Mouse (Mus musculus) lung, adult 2 months (tissue): Measurements from ENCODE around the gene Cldn19. TPM values are rescaled to one million over a fixed set of nuclear protein-coding genes. Genes with fewer than 3 reads are reported as not detected.

ENCODE experiments used
- DNase-seq: peaks from one replicate; pipeline ENCODE4 v3.0.0; 2022
- H3K4me1 ChIP-seq: fragments of 200-500 bp; 2 replicates; pipeline ENCODE4 v1.6.1; 2011; ENCODE audit warnings: low read length; ENCODE audit not compliant: control insufficient read depth, insufficient read depth
- H3K4me3 ChIP-seq: fragments of 200-500 bp; replicated peaks from 2 replicates; pipeline ENCODE3; 2011; ENCODE audit warnings: low read depth, mild to moderate bottlenecking, control low read depth, low read length; ENCODE audit errors: extremely low read depth
- CTCF ChIP-seq: fragments of 200-500 bp; IDR thresholded peaks from 2 replicates; pipeline ENCODE4 v1.5.1; 2011; ENCODE audit warnings: mild to moderate bottlenecking, low read length, control low read depth; ENCODE audit not compliant: insufficient read depth
- POLR2A ChIP-seq: fragments of 200-500 bp; IDR thresholded peaks from 2 replicates; pipeline ENCODE4 v1.6.1; 2011; ENCODE audit warnings: low read depth, mild to moderate bottlenecking, control low read depth, low read length, borderline replicate concordance; ENCODE audit errors: extremely low read depth
- WGBS: fragments of 180-500 bp; shearing (Covaris S2); methylation state at CpG from one replicate; pipeline ENCODE4 v1.1.7; 2018; 5-methylcytosine and 5-hydroxymethylcytosine counted together
- polyA plus RNA-seq: library from polyadenylated mRNA; depleted of rRNA; stranded (reverse); fragments of >200 nt; gene quantifications from 2 replicates; pipeline ENCODE4 v1.2.3, GENCODE M21; 2012; rRNA removed

The Cldn19 gene
- polyA plus RNA-seq, 1 experiment, result 1.2 TPM

GRCm38 (mm10) chr4:119297361-119297760 is 42.1 kb downstream of the Cldn19 start:
- WGBS, result 63% methylated on average over 2 of the region's 2 CpGs
- no peak for TF ChIP-seq CTCF
- no peak for TF ChIP-seq POLR2A
- no peak for DNase-seq
- Histone ChIP-seq H3K4me3 (no peak overlapping the region), H3K4me1 (peaks cover 6% of the 10 kb centered on the region)

GRCm38 (mm10) chr4:119300761-119301160 is 45.5 kb downstream of the Cldn19 start:
- WGBS, result 94% methylated on average over 3 of the region's 3 CpGs
- no peak for TF ChIP-seq CTCF
- no peak for TF ChIP-seq POLR2A
- Histone ChIP-seq H3K4me3 (no peak overlapping the region), H3K4me1 (no peaks in the 10 kb centered on the region)
- no peak for DNase-seq

- 61% methylated on average over 3 of the region's 3 CpGs for WGBS
- no peak for TF ChIP-seq POLR2A
- no peak for DNase-seq
These were observed 46.6 kb downstream of the Cldn19 start for GRCm38 (mm10) chr4:119301777-119302176.

GRCm38 (mm10) chr4:119303291-119303690 is 48.1 kb downstream of the Cldn19 start:
- TF ChIP-seq CTCF (no peak), POLR2A (no peak)
- Histone ChIP-seq H3K4me1 (no peaks in the 10 kb centered on the region), H3K4me3 (no peak overlapping the region)
- no peak for DNase-seq
- WGBS, result 86% methylated on average over 8 of the region's 8 CpGs

More at GRCm38 (mm10) chr4:119301777-119302176, 46.6 kb downstream of the Cldn19 start:
- no peak overlapping the region for H3K4me3 ChIP-seq
- no peaks in the 10 kb centered on the region for H3K4me1 ChIP-seq

- no peak overlapping the region for H3K4me3 ChIP-seq
- 80% methylated on average over 5 of the region's 5 CpGs for WGBS
- no peak for DNase-seq
- H3K4me1 ChIP-seq, result no peaks in the 10 kb centered on the region
- TF ChIP-seq CTCF, result no peak
- no peak for TF ChIP-seq POLR2A
These were observed 50.2 kb downstream of the Cldn19 start for GRCm38 (mm10) chr4:119305418-119305817.

Other genes with a start within 250 kb of the Cldn19 start
- gene Slc2a1, start 146.7 kb upstream of the Cldn19 start, polyA plus RNA-seq, result 32.0 and 39.0 TPM in 2 replicates
- gene Zfp691, start 81.2 kb upstream of the Cldn19 start, polyA plus RNA-seq, result 8.9 and 10.1 TPM in 2 replicates
- 0.06 and 0.66 TPM in 2 replicates for gene Ermap, start 65.4 kb upstream of the Cldn19 start, polyA plus RNA-seq
- gene Svbp, start 60.1 kb upstream of the Cldn19 start, polyA plus RNA-seq, result 18.1 and 24.0 TPM in 2 replicates
- 0.25 and 0.28 TPM in 2 replicates for gene Tmem269, start 37.2 kb upstream of the Cldn19 start, polyA plus RNA-seq
- 3.4 and 6.5 TPM in 2 replicates for gene AU022252, start 22.7 kb upstream of the Cldn19 start, polyA plus RNA-seq
- 22.4 and 24.0 TPM in 2 replicates for gene P3h1, start 22.5 kb upstream of the Cldn19 start, polyA plus RNA-seq
- 158 and 195 TPM in 2 replicates for gene Ybx1, start 39.2 kb downstream of the Cldn19 start, polyA plus RNA-seq
- gene Ppih, start 65.1 kb downstream of the Cldn19 start, polyA plus RNA-seq, result 3.2 and 5.3 TPM in 2 replicates
- 3.4 and 4.2 TPM in 2 replicates for gene Ccdc30, start 160.1 kb downstream of the Cldn19 start, polyA plus RNA-seq
- gene Ppcs, start 167.0 kb downstream of the Cldn19 start, polyA plus RNA-seq, result 9.3 and 9.9 TPM in 2 replicates
- gene Zmynd12, start 167.4 kb downstream of the Cldn19 start, polyA plus RNA-seq, result 5.8 and 6.4 TPM in 2 replicates
- gene Rimkla, start 237.2 kb downstream of the Cldn19 start, polyA plus RNA-seq, result 0.14 and 0.19 TPM in 2 replicates